Mouse (Mus musculus): ENCODE results near the gene Rap2c. TPM values are rescaled to one million over a fixed set of nuclear protein-coding genes. Genes with fewer than 3 reads are reported as not detected.

The Rap2c gene
- 56.6 and 57.9 TPM in 2 replicates for total RNA-seq (2023)

DNA sequence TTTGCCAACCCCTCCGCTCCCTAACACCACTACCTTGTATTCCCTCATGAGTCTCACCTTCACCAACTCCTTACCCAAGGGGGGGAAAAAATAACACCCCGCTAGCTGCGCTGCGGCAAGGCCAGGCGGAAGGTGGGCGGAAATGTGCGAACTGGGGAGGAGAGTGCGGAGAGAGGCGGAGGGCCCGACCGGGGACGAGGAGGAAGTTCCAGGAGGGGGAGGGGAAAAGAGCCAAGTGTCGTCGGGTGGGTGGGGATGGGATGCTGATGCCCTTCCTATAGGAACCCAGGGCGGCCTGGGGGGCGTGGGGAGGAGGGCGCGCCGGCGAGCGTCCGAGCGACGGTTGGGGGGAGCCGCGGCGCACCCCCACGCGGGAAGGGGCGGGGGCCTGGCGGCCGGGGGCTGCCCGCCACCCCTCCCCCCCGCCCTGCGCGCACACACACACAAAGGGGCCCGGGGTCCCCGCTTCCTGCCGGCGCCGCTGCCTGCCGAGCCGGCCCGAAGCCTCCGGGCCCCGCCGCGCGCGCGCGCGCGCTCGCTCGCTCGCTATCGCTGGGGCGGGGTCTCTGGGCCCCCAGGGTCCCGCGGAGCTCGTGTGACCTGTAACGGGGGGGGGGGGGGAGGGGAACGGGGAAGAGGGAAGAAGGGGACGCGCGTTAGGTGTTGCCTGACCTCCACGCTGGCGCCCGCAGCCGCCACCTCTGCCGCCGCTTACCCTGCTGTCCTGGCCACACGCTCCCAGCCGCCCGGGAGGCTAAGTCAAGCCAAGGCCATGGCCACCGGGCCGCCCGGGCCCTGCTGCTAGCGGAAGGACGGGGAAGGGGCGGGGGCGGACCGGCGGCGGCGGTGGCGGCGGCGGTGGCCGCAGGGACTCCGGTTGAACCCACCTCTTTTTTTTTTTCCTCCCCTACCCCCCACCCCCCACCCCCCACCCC, at the start of gene Rap2c:
Rap2c (minus strand) TSS at position 168 of the 935 bp plus-strand sequence.

Other genes with a start within 250 kb of the Rap2c start
- gene Stk26, start 177.0 kb downstream of the Rap2c start, total RNA-seq (2023), result 46.9 and 52.2 TPM in 2 replicates
- gene Frmd7, start 75.3 kb downstream of the Rap2c start, total RNA-seq (2023), result not detected in 2 replicates
- gene Mbnl3, start 188.5 kb upstream of the Rap2c start, total RNA-seq (2023), result 42.0 and 51.3 TPM in 2 replicates

All from neutrophil, adult 65 days (primary cell).